Mouse (Mus musculus) hematopoietic stem cell, adult 5-6 weeks (primary cell): Measurements from ENCODE around the gene Tufm. TPM values are rescaled to one million over a fixed set of nuclear protein-coding genes. Genes with fewer than 3 reads are reported as not detected.
A peak's percentile ranks its signal among the peaks of the same experiment; 100 is the strongest.

Source experiments
- ATAC-seq, 2 experiments: fragments of 125-278 bp in 1 of 2; replicated peaks in 1 of 2; 2 replicates each; pipeline ENCODE4 v1.8.0; 2016 to 2017; ENCODE audit warnings: inconsistent platforms in 2 of 2, mild to moderate bottlenecking in 2 of 2, moderate number of reproducible peaks in 2 of 2, low read depth in 1 of 2, moderate TSS enrichment in 1 of 2; ENCODE audit not compliant: low FRiP score in 2 of 2, poor library complexity in 2 of 2, severe bottlenecking in 2 of 2, insufficient read depth in 1 of 2, low TSS enrichment in 1 of 2
- total RNA-seq: library from RNA; stranded (forward); fragments of 172-1452, 232-1000 nt; gene quantifications from 2 replicates; pipeline ENCODE4 v1.2.3, GENCODE M21; 2017

The Tufm gene
- total RNA-seq, 1 experiment from 2014 or later: 99.2 TPM

GRCm38 (mm10) chr7:126523316-126523715, 36.2 kb downstream of the Tufm start:
- ATAC-seq: no peak

GRCm38 (mm10) chr7:126528166-126528577, 41.0 kb downstream of the Tufm start:
- ATAC-seq: peak in 1 of 2 experiments; percentile 68; a peak in 1 of 4 replicates

DNA sequence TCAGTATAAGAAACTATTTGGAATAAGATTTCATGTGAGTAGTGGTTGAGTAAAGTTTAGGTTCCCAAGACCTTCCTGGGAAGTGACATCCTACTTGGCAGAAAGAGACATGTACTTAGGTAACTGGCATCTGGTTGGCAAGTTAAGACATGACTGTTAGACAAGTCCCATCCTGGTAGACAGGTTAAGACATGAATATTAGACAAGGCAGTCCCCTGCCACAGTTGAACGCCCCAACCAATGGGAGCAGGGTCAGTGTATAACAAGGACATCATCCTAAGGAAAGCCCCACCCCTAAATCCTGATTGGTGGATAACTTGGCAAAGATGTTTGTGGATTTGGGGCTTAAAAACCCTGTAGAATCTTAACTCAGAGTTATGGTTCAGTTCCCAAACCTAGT, 46.3 kb downstream of the Tufm start:
- ATAC-seq: no peak

- ATAC-seq: peak; percentile 37 to 50; a peak in 2 of 4 replicates
These were observed 48.6 kb downstream of the Tufm start for GRCm38 (mm10) chr7:126535766-126536165.

DNA sequence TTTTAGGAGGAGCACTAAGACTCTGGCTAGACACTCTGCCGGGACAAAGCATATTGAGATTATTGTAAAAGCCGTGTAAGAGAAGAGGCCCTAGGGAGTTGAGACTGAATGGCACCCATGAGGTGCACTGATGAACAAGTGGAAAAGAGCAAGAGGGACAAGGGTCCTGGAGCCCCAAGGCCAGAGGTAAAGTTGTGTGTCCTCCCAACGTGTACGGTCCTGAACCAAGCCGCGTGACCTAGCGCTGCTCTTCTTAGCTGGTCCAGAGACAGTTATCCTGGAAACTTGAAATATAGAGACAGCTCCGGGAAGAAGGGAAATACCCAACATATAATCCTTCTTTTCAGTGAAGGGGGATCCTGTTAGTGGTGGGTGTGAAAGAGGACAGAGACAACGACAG, 49.3 kb downstream of the Tufm start:
- ATAC-seq: no peak

GRCm38 (mm10) chr7:126537820-126538585, 50.8 kb downstream of the Tufm start:
- peak in 1 of 2 experiments; percentile 80; a peak in 2 of 4 replicates for ATAC-seq

Other genes with a start within 250 kb of the Tufm start
- gene Sbk1, start 214.7 kb upstream of the Tufm start, total RNA-seq: 3.8 and 5.4 TPM in 2 replicates
- gene Lat, start 117.8 kb upstream of the Tufm start, total RNA-seq: 31.5 and 51.5 TPM in 2 replicates
- gene Spns1, start 109.9 kb upstream of the Tufm start, total RNA-seq: 8.6 and 11.3 TPM in 2 replicates
- 13.6 and 14.4 TPM in 2 replicates for gene Nfatc2ip, start 90.6 kb upstream of the Tufm start, total RNA-seq
- gene Cd19, start 72.5 kb upstream of the Tufm start, total RNA-seq: not detected in 2 replicates
- gene Rabep2, start 58.6 kb upstream of the Tufm start, total RNA-seq: 33.8 and 36.4 TPM in 2 replicates
- 0.30 TPM in 1 of 2 replicates, not detected in the other for gene Atp2a1, start 24.3 kb upstream of the Tufm start, total RNA-seq
- 15.3 and 20.9 TPM in 2 replicates for gene Sh2b1, start 11.9 kb upstream of the Tufm start, total RNA-seq
- gene Atxn2l, start 16.1 kb downstream of the Tufm start, total RNA-seq: 40.0 and 40.2 TPM in 2 replicates
- gene Eif3c, start 79.0 kb downstream of the Tufm start, total RNA-seq: 187 and 207 TPM in 2 replicates
- 24.8 and 26.0 TPM in 2 replicates for gene Apobr, start 97.6 kb downstream of the Tufm start, total RNA-seq
- gene Cln3, start 98.5 kb downstream of the Tufm start, total RNA-seq: 26.1 and 57.4 TPM in 2 replicates
- gene Il27, start 107.6 kb downstream of the Tufm start, total RNA-seq: 3.2 and 3.6 TPM in 2 replicates
- gene Nupr1, start 143.5 kb downstream of the Tufm start, total RNA-seq: 6.2 and 6.6 TPM in 2 replicates
- 33.2 and 46.9 TPM in 2 replicates for gene Sgf29, start 161.9 kb downstream of the Tufm start, total RNA-seq
- 8.2 and 17.1 TPM in 2 replicates for gene Sult1a1, start 189.1 kb downstream of the Tufm start, total RNA-seq
- 73.1 and 88.6 TPM in 2 replicates for gene Bola2, start 208.0 kb downstream of the Tufm start, total RNA-seq
- gene Slx1b, start 208.4 kb downstream of the Tufm start, total RNA-seq: 4.1 and 6.3 TPM in 2 replicates
- 352 and 456 TPM in 2 replicates for gene Coro1a, start 220.4 kb downstream of the Tufm start, total RNA-seq